Mouse (Mus musculus) heart, postnatal 14 days (tissue): Measurements from ENCODE around the gene Sema6d. TPM values are rescaled to one million over a fixed set of nuclear protein-coding genes. Genes with fewer than 3 reads are reported as not detected.

ENCODE experiments used
- DNase-seq, 2 experiments: peaks; one replicate each; pipeline ENCODE4 v3.0.0; 2021 to 2022
- intact Hi-C: fragments of 180-260 bp; cut with DNase I; formaldehyde crosslinking; loops from one replicate; pipeline ENCODE4 v1.15.1; 2025
- total RNA-seq, 2 experiments: library from RNA; stranded (reverse); gene quantifications; 2 replicates each; pipeline ENCODE4 v1.2.3; 2021

Gene Sema6d
- total RNA-seq, 2 experiments from 2014 or later: 23.6 to 23.8 TPM

DNA sequence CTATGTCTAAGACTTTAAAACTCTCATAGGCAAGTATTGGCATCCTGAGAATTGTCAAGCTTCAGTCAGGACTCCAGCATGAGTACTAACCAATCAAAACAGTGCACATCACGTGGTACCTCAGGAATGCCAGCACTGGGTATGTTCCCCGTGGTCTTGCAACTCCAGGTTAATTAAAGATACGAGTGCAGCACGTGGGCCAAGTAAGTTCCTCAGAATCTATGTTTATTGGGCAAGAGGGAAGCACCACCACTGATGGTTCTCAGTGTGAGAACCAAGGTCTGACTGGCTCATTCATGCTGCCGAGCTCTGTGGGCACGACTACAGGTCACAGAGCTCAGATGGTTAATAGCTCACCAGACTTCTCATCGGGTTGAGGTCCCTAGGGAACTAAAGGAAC is 536.7 kb downstream of the Sema6d start:
- intact Hi-C loops: no loop called here
- no peak for DNase-seq

DNA sequence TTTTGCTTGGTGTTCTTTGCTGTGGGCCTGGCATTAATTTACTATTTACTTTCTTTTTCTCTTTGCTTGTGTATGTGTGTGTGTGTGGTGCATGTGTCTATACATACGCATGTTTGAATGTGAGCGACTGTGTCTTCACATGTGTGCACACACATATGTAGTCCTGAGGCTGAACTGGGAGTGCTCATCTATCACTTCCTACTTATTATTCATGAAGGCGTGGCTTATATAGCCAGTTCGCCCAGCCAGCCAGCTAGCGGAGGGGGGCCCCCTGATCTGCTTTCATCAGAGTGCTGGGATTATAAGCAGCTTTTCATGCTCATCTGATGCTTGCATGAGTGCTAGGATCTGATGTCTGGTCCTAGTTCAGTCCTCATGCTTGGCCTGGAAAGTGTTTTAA is 537.9 kb downstream of the Sema6d start:
- intact Hi-C loops: no loop called here
- DNase-seq: no peak

GRCm38 (mm10) chr2:124628701-124629100 is 538.9 kb downstream of the Sema6d start:
- no peak for DNase-seq
- intact Hi-C loops: no loop called here

GRCm38 (mm10) chr2:124634400-124634998 is 544.7 kb downstream of the Sema6d start:
- no peak for DNase-seq
- intact Hi-C loops: no loop called here

- intact Hi-C loops: no loop called here
- no peak for DNase-seq
Measured at GRCm38 (mm10) chr2:124635271-124635865, 545.6 kb downstream of the Sema6d start.

- intact Hi-C loops: no loop called here
- no peak for DNase-seq
Measured at GRCm38 (mm10) chr2:124637080-124637479, 547.3 kb downstream of the Sema6d start.

DNA sequence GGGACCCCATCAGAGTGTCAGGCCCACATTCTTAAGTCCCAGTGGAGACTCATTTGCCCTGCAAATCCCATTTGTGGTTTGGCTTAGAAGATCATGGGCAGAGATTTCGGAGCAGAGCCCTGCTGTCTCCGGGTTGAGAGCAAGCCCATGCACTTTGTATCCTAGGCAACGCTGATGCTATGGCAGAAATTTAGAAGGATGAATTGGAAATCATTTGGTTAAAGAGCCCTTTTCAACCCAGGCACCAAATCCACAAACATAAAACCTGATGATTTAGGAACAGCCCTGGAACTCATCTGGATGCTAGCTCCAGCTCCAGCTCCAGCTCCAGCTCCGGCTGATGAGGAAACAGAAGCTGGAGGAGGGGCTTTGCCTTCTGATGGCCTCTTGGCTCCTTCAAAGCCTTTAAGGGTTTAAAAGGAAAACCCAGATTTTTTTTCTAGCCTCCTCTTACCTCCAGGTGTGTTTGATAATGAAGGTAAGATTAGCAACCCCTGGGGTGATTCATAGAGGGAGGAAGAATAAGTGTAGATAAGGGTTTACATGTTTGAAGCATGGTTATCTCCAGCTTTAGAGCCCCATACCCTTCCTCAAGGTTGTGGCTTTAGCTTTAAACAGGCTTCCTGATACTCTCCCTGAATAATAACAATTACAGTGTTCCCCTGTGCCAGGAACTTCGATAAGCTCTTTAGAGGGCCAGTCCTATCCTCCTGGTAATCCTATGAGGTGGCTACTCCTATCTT is 549.6 kb downstream of the Sema6d start:
- DNase-seq: no peak
- intact Hi-C loops: no loop called here

DNA sequence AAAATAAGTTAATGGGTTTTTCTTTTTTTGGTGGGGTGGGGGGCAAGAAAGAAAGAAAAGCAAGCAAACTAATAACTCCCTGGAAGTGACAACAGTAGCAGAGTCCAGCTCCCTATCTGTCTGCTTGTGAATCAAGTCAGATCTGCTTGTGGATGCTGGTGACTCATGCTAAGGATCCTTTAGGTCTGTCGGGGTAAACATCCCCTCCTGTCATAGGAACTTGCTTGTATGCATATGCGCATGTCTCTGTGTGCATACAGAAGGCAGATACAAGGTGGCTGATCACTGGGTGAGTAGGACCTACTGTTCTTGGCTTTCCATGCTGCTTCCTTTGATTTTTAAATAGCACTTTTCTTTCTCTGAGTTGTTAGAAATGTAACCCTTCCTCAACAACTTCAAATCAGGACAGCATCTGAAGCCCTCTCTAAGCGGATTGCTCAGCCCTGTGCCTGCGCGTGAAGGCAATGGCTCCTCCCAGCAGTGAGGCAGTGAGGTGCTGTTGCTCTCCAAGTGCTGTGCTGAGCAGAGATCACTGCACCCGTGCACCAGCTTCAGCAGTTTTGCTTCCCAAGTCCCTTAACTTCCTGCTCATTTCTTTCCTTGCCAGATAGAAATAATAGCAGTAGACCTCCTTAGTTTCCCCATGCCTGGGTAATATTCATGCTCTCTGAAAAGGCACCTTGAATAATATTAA is 550.9 kb downstream of the Sema6d start:
- DNase-seq: no peak
- intact Hi-C loops: no loop called here

DNA sequence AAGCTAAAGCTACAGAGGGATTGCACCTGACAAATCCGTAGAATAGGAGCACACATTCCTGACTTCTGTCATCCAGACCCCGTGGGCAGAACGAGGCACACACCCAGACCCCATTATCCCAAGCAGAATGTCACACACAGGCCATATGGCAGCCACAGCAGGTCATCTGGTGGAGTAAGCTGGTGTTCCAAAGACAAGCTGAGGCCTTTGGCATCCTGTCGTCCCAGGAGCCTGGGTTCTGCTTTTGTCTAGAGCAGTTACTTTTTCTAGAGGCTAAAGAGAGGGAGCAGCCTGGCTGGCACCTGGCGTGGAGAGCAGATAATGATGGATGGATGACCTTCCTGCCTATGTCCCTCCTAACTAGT is 551.4 kb downstream of the Sema6d start:
- no peak for DNase-seq
- intact Hi-C loops: no loop called here

GRCm38 (mm10) chr2:124642131-124642530 is 552.4 kb downstream of the Sema6d start:
- intact Hi-C loops: no loop called here

GRCm38 (mm10) chr2:124650609-124651008 is 560.8 kb downstream of the Sema6d start:
- intact Hi-C loops: loop anchor here (5.0 kb wide), 1 partner anchor 38 kb away; no protein-coding TSS in a partner anchor

More at GRCm38 (mm10) chr2:124642131-124642530, 552.4 kb downstream of the Sema6d start:
- no peak for DNase-seq

DNA sequence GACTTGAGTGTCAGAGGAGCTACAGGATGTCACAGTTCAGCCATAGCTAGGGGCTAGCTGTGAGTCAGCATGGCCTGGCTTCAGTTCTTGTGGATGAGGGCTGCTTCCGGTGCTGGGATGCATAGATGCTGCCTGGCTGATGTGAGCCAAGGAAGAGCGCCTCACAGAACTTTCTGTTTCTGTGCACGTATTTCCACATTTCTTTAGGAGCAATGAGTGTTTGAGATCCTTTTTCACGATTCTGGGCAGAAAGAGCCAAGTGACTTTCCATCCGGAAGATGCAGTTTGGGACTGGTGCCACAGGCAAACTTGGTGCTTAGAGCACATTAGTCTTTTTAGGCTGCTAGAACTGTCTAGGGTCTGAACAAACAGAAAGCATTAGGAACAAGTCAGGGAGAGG is 561.4 kb downstream of the Sema6d start:
- peak; percentile 35 to 41 for DNase-seq
- intact Hi-C loops: loop anchor here (5.0 kb wide), 1 partner anchor 39 kb away; no protein-coding TSS in a partner anchor

More at GRCm38 (mm10) chr2:124650609-124651008, 560.8 kb downstream of the Sema6d start:
- no peak for DNase-seq

DNA sequence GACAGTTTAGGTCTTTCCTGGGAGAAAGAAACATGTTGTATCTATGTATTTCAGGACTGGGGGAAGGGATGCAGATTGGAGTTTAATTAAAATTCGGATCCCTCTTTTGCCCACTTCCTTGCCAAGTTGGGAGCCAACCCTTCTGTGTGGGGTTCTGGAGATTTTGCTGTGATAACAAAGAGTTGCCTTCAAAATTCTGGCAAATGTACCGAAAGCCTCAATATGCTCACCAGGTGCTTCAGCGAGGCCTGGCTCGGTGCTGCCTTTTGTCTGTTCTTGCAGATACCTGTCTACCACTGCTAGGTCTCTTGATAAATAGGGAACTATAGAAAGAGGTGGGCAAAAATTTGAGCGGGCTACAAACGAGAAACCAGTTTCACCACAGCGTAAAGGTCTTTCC is 563.4 kb downstream of the Sema6d start:
- intact Hi-C loops: loop anchor here (5.0 kb wide), 1 partner anchor 41 kb away; no protein-coding TSS in a partner anchor
- no peak for DNase-seq

- no peak for DNase-seq
- intact Hi-C loops: no loop called here
Measured at GRCm38 (mm10) chr2:124657358-124657757, 567.6 kb downstream of the Sema6d start.

- intact Hi-C loops: no loop called here
- no peak for DNase-seq
Measured at GRCm38 (mm10) chr2:124658374-124658773, 568.6 kb downstream of the Sema6d start.

DNA sequence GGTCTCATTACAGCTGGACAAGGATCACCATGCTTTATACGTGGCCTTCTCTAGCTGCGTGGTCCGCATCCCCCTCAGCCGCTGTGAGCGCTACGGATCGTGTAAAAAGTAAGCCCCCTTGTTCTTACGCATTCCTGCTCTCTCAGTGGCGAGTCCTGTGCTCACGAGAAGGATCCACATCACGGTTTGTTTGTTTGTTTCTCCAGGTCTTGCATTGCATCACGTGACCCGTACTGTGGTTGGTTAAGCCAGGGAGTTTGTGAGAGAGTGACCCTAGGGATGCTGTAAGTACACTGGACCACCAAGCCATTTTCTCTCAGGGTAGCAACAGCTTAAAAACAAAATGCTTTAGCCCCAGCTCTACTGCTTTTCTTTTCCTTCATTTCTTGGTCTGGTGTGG is 569.8 kb downstream of the Sema6d start:
- intact Hi-C loops: no loop called here
- no peak for DNase-seq

- no peak for DNase-seq
- intact Hi-C loops: no loop called here
Measured at GRCm38 (mm10) chr2:124660686-124661085, 570.9 kb downstream of the Sema6d start.

GRCm38 (mm10) chr2:124661316-124661715 is 571.5 kb downstream of the Sema6d start:
- no peak for DNase-seq
- intact Hi-C loops: no loop called here

GRCm38 (mm10) chr2:124662257-124662656 is 572.5 kb downstream of the Sema6d start:
- DNase-seq: no peak
- intact Hi-C loops: no loop called here

DNA sequence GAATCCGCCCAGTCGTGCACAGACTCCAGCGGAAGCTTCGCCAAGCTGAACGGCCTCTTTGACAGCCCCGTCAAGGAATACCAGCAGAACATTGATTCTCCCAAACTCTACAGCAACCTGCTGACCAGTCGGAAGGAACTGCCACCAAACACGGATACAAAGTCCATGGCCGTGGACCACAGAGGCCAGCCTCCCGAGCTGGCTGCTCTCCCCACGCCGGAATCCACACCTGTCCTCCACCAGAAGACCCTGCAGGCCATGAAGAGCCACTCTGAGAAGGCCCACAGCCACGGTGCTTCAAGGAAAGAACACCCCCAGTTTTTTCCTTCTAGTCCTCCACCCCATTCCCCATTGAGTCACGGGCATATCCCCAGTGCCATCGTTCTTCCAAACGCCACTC is 574.4 kb downstream of the Sema6d start:
- DNase-seq: no peak
- intact Hi-C loops: no loop called here

GRCm38 (mm10) chr2:124668431-124668830 is 578.7 kb downstream of the Sema6d start:
- no peak for DNase-seq
- intact Hi-C loops: no loop called here
